Mouse (Mus musculus): ENCODE measurements around the gene Cdc25a.

The Cdc25a gene

DNA sequence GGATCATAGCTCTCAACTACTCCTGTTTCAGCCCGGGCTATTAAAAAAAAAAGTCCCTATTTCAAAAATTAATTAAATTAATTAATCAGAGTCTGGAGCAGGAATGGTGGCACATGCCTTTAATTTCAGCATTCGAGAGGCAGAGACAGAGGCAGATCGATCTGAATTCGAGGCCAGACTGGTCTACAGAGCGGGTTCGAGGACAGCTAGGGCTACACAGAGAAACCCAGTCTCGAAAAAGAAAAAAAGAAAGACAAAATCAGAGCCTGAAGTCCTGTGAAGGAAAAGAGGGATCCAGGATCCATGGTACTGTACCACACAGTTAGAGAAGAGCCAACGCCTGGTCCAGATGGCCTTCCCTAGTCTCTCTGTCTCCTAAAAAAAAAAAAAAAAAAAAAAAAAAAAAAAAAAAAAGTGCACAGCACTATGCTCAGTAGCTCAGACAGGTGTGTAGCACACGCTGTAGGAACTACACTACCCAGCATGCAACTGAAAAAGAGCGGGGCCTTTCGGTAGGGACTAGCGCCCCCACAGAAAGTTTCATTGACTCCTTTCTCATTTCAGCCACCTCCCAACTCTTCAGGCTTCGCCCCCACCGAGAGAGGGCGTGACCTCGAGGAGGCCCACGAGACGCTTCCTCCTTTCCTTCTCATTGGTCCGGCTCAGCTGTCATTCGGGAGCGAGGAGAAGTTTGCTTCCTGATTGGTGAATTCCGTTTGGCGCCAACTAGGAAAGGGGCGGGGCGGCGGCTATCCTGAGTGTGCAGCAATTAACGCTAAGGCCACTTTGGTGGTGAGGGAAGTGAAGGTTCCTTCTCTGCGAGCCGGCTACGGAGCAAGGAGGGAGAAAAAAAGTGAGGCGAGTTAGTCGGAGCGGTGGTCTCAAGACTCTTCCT, at the start of gene Cdc25a:
Gene Cdc25a (plus strand): TSS at position 783 of the 895 bp plus-strand sequence.
- DNase-seq (ENCODE audit: low read depth in 2 of 2, low spot score in 2 of 2) = peak; percentile 93 to 95

DNA sequence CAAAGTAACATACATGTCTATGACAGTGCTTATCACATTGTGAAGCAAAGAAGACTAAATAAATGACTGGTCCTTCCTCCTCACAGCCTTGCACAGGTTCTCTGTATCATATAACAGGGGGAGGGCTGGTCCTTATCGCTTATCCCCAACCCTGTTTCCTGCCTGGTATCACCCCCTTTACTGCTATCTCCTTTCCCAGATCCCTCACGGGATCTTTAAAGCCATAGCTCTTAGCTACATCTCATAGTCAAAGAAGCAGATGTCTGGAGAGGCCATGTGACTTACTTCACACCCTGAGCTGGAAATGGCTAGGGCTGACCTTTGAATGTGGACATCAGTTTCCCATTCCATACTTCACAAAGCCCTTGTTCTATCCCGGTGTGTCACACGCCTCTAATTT, 49.6 kb upstream of the Cdc25a start:
- DNase-seq (ENCODE audit: low read depth in 2 of 2, low spot score in 2 of 2) = no peak

DNA sequence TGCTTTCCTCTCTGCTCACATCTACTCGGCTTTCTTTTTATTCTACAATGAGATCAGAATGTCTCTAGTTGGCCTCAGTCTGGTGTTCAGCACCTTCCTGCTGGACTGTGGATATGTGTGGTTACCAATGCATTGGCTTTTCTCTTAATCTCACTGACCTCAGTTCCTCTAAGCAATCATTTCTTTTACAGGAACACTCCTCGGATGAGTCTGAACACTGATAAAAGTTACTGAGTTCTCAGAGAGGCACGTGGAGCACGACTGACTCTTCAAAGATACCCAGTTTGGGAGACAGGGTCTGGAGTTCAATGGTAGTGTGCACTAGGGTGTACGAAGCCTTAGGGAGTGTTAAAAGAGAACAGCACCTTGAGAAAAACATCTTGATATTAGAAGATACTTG, 49.2 kb upstream of the Cdc25a start:
- no peak for DNase-seq (ENCODE audit: low read depth in 2 of 2, low spot score in 2 of 2)

DNA sequence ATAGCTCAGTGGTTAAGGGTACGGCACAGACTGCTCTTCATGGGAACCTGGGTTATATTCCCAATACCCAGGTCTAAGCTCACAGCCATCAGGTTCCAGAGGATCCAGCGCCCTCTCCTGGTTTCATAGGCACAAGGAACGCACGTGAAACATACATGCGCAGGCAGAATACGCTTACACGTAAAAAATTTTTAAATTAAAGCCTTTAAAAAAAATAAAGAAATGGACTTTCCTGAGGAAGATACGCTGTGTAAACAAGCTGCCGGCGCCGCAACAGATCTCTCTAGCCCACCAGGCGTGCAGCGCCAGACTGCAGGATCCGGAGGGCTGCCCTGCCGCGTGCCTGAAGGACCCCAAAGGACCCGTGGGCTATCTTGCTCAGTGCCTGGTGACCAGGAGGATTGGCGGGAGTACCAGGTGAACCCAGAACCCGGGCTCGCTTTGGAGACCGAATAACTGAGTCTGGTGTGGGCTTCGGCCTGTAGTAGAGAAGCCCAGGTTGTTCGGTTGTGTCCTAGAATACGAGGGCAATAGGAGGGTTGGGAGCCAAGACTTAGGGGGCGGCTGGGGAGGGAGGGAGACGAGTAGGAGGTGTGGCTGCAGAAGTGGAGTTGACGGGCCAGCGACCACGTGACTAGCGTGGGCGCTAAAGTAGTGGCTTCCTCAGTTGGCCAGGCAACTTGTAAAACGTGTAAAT, 42.8 kb upstream of the Cdc25a start, which contains the start of gene Nme6:
Gene Nme6 (plus strand): TSS at position 359 of the 697 bp plus-strand sequence.
- DNase-seq (ENCODE audit: low read depth in 2 of 2, low spot score in 2 of 2) = peak; percentile 78 to 83

DNA sequence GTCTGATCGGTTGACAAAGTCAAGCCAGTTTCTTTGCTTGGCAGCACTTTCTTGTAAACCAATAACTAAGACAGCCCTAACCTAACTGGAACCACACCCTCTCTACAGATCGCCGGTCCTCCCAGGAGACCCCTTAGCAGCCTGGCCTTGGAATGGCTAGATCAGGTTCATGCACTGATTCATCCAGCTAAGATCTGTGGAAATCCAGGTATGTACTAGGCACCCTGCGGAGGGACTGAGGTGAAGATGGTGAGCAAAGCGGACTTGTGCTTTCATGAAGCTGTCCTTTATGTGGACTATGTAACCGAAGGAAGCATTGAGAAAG, 42.3 kb upstream of the Cdc25a start:
- no peak for DNase-seq (ENCODE audit: low read depth in 2 of 2, low spot score in 2 of 2)

DNA sequence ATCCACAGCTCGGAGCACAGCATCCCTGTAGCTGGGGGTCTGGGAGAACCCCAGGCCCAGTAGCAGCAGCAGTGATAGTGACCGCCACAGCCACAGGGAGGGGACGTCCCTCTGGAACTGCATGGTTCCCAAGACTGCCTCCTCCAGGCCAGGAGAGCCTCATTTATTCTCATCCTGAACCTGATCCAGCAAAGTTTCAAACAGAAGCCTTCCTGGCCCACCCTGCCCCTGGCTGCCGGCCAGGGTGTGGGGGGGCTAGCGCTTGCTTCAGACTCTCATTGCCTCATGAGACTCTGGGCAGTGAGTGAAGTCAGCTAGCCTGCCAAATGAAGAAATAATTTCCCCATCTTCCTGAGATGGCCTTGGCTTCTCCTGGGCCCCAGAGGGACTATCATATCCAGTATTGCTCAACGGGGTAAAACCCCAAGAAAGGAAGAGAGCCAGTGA, 26.0 kb upstream of the Cdc25a start, which contains the start of gene Camp:
Gene Camp (minus strand): TSS at position 306 of the 447 bp plus-strand sequence.
- DNase-seq (ENCODE audit: low read depth in 2 of 2, low spot score in 2 of 2) = no peak

DNA sequence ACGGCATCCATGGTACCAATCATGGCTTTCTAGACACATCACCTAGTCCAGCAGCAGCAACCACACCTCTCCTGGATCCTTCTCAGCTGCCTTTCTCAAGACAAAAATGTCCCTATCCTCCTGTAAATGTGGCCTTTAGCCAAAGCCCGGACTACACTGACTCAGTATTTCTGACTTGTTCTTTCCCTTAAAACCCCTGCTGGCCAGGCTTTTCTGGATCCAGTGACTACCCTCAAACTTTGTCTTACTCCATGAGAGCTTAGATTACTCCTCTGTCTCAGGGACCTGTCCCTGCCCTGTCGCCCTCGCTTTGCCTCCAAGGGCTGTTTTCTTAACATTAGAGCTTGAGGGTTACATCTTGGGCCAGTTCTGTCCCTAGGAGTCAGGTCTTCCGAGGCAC, 25.3 kb upstream of the Cdc25a start:
- no peak for DNase-seq (ENCODE audit: low read depth in 2 of 2, low spot score in 2 of 2)

DNA sequence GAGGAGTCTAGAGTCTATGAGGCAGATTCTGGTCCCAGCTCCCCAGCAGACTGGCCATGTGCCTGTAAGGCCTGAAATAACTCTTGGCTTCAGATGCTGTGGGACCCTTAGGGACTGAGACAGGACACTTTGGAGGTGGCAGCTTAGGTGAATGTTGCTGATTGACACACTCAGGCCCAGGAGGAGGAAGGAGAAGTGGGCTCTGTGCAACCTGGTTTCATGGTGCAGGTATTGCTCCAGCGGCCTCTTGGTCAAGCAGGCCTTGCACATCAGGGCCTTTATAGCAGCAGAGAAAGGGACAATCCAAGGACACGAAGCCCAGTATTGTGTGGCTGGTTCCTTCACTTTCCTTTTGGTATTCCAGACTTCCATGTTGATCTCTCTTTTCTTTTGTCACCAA, 21.0 kb upstream of the Cdc25a start:
- no peak for DNase-seq (ENCODE audit: low read depth in 2 of 2, low spot score in 2 of 2)

DNA sequence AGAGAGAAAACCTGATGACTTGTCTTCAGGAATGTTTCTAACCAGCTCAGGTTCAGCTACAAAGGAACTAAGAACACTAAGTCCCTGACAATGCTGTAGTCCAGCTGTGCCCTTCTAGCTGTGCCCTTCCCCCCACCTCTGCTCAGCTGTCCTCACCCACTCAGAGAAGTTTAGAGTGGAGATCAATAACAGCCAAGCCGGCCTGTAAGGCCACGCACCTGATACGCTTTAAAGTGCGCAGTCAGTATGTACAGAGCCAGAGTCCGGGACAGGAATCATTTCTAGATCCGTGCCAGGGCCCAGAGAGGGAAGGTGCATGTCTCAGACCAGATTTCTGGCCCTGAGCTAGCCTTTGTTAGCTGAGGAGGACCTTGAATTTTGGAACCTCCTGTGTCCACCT, 19.4 kb upstream of the Cdc25a start:
- no peak for DNase-seq (ENCODE audit: low read depth in 2 of 2, low spot score in 2 of 2)

DNA sequence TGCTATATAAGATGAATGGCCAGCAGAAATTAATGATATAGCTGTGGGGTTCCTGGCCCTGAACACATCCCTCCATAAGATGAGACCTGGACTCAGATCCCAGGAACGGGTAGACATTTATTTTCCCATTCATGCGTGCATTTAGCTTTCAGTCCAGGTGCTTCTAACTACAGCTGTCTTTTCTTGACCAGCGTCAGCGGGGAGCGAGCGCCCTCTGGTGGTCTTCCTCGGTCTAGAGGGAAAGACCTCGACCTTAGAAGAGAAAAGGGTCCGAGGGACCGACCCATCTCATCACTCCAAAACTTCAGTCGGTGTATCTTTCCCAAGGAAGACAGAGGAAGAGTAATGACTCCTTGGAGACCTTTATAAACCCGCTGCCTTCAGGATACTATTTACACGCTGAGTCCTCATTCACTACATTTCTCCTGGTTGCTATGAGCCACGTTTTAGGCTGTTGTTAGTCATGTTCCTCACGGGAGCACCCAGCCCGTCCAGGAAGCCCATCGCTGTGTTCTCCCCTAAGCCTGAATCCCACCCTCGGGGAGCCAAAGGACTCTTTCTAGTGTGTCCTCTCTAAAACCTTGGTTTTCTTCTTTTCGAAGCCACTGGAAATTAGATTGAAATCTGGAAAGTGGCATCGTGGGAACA, 12.9 kb upstream of the Cdc25a start:
- peak; percentile 58 to 68 for DNase-seq (ENCODE audit: low read depth in 2 of 2, low spot score in 2 of 2)

DNA sequence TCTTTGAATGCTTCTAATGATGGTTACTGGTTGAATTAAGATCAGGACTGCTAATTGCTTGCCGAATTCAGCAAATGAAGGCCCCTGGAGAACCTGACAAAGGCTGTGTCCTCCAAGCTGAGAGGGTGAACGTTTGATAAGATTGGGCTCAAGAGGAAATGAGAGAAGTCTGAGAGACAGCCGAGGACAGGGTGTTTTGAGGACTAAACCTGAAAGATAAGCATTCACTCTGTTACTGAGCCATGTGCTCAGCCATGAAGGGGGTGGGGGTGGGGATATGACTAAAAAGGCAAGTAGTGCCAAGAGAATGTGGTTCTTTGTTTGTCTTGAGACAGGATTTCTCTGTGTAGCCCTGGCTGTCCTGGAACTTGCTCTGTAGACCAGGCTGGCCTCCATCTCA, 12.3 kb upstream of the Cdc25a start:
- DNase-seq (ENCODE audit: low read depth in 2 of 2, low spot score in 2 of 2) = no peak

DNA sequence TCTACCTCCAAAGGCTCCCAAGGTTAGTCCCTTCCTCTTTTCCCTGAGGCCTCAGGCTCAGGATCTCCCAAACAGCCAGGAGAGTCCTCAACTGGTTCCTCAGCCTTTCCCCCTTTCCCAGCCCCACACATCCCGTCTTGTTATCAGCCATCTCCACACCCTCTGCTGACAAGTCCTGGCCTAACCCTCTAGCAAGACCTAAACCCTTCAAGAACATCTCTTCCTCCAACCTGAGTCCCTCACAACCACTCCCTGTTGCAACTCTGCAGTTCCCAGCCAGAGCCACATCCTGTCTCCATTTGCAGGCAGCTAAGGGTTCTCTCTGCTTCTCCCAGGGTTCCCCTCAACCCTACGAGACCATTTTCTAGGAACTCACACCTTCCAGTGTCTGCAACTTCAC, 9.2 kb upstream of the Cdc25a start:
- DNase-seq (ENCODE audit: low read depth in 2 of 2, low spot score in 2 of 2) = no peak

DNA sequence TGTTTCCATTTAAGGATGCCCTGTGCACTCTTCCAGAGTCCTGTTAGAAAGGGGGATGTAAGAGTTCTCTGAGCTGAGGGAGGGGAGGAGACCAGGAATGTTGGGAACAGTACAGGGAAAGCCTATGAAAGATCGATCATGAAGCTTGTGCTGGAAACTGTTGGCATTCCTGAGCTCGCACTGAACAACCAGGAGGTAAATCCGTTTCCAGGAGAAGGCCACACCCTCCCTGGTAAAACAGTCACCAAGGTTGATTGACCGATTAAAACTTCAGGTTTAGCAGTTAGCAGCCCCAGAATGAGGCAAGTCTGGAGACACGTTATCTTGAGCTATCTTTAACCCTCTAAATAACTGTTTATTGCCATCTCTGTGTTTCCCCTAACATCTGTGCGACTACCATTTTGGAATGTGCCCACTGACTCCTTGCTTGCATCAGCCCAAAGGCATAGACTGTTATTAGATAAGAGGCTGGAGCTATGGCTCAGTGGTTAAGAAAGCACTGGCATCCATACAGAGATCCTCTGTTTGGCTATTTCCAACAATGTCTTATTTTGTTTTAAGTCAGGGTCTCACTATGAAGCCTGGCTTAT, 4.3 kb upstream of the Cdc25a start:
- DNase-seq (ENCODE audit: low read depth in 2 of 2, low spot score in 2 of 2) = no peak

DNA sequence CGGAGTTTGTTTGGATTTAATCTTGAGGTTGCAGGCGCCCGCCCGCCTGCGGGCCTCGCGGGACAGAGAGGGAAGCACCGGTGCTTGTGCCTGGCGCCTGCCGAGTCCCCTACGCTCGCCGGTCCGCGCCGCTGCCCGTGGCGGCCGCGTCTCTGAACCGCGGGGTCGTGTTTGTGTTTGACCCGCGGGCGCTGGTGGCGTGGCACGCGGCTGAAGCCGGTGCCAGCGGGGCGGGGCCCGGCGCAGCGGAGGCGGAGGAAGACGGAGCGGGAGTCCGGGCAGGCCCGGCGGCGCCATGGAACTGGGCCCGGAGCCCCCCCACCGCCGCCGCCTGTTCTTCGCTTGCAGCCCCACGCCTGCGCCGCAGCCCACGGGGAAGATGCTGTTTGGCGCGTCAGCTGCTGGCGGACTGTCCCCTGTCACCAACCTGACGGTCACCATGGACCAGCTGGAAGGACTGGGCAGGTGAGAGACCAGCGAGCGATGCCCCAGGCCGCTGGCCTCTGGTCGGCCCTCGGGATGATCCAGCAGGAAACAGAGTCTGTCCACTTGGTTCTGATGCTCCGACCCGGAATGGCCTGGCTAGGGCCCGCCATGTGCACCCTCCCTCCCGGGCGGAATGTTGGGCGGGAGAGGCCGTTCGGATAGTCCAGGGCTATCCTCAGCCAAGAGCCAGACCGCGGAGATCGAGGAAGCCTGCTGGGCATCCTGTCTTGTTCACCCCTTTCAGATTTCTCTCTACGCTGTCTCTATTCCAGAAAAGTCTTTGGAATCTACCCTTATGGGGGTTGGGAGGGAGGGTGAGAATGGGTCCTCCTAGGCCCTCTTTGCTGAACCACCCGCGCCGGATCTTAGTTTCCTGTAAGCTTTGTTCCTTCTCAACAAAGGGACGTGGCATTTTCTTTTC, 569 bp downstream of the Cdc25a start:
- DNase-seq (ENCODE audit: low read depth in 2 of 2, low spot score in 2 of 2) = peak; percentile 1 to 22

DNA sequence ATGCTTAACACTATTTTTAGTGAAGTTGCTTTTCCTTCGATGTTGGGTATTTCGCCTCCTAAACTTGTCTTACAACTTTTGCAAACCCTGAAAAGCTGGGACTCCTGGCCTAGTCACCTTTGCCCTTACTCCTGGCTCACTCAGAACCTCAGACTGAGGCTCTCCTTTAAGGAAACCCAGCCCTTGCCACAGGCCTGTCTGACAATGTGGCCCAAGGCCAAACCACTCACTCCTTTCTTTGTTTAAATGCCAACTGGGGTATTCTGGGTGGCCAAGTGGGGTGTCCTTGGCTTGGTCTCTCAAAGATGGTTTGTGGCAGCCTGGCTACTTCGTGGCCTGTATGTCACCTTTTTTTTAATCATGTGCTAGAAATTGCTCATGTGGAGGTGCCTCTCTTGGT, 1.4 kb downstream of the Cdc25a start:
- DNase-seq (ENCODE audit: low read depth in 2 of 2, low spot score in 2 of 2) = no peak

DNA sequence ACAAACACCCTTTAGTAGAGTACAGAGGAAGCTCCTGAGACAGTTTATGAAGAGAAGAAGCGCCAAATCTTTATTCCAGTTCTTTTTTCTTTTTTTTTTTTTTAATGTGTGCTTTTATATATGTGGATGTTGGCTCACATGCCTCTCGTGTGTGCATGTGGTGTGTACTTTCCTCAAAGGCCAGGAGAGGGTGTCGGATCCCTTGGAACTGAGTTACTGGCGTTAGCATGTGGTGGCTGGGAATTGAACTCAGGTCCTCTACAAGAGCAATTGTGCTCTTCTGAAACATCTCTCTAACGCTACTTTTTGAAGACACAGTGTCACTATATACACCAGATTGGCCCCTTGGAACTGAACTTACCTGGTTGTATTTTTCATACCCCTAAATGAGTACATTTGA, 2.3 kb downstream of the Cdc25a start:
- DNase-seq (ENCODE audit: low read depth in 2 of 2, low spot score in 2 of 2) = no peak

DNA sequence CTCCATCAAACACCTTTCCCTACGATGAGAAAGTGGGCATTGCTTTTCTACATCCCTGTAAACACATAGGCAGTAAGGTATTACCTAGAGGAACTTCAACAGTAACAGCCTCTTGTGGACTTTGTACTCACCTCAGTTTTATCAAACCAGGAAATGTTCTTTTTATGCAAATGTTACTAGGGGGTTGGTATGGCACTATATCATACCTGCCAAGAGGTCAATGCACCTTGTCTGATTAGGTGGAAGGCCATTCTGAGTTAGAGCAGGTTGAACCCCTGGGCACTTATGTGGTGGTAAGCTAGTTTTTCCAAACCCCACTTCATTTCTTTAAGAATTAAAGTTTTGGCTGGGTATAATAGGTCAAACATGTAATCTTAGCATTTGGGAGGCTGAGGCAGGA, 3.9 kb downstream of the Cdc25a start:
- DNase-seq (ENCODE audit: low read depth in 2 of 2, low spot score in 2 of 2) = no peak

DNA sequence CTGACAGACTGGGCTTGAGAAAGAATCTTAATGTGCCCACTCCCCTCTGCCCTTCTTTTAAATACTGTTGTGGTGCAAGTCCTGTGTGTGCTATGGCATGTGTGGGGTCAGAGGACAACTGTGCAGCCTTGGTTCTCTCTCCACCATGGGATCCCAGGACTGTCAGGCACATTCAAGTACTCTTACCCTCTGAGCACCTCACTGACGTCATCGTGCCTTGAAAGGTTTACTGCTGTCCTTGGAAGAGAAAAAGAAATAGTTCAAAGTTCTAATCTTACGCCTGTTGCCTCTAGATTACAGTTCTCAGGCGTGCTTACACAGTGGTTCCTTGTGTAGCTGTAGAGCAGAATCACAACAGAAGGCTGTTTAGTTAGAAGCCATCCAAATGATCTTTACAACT, 10.9 kb downstream of the Cdc25a start:
- DNase-seq (ENCODE audit: low read depth in 2 of 2, low spot score in 2 of 2) = no peak

DNA sequence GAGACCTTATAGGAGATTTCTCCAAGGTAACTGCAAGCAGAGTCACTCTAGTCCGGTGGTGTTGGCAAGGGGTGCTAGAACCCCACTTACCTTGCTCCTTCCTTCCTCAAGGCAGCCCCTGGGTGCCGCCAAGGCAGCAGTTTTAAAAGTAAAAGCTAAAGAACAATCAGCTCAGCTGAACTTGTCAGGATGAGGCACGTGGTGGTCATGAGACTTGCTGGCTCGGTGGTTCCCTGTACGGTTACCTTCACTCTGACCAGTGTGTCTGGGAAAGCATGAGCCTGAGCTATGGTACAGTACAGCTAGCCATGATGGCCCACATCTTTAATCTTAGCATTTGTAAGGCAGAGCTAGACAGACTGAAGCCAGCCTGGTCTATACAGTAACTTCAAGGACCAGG, 11.9 kb downstream of the Cdc25a start:
- no peak for DNase-seq (ENCODE audit: low read depth in 2 of 2, low spot score in 2 of 2)

DNA sequence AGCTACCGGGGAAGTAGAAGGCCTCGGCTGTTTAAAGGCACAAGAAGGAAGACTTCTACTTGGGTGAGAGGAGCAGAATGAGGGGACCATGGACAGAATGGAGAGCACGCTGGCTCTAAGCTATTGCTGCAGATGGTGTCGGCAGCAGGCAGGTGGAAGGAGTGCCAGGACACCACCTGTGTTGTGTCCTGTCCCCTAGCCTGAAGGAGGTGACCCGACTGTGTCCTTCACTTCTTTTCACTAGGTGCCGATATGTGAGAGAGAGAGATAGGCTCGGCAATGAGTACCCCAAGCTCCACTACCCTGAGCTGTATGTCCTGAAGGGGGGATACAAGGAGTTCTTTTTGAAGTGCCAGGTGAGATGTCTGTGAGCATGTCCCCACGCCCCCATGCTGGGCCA, 16.1 kb downstream of the Cdc25a start:
- no peak for DNase-seq (ENCODE audit: low read depth in 2 of 2, low spot score in 2 of 2)
